Mouse (Mus musculus) CH12.LX (cell line): ENCODE results near the gene Kit. TPM values are rescaled to one million over a fixed set of nuclear protein-coding genes. Genes with fewer than 3 reads are reported as not detected.

Experiments
- DNase-seq: peaks from one replicate; pipeline ENCODE4 v3.0.0-alpha.2; 2013; ENCODE audit errors: extremely low read depth
- H3K27ac ChIP-seq: 2 replicates; pipeline ENCODE4 v1.5.1; 2012; ENCODE audit warnings: low read depth, mild to moderate bottlenecking, control low read depth, moderate library complexity; ENCODE audit not compliant: insufficient read depth
- H3K27me3 ChIP-seq: replicated peaks from 2 replicates; pipeline ENCODE3; 2012; ENCODE audit warnings: inconsistent platforms
- H3K36me3 ChIP-seq, 2 experiments: replicated peaks in 1 of 2; 2 replicates each; pipeline versions ENCODE3 to v1.6.1; 2012; ENCODE audit warnings: inconsistent platforms in 1 of 2, low read length in 1 of 2, mild to moderate bottlenecking in 1 of 2, mixed read lengths in 1 of 2, moderate library complexity in 1 of 2; ENCODE audit not compliant: control insufficient read depth in 1 of 2, insufficient read depth in 1 of 2
- H3K4me1 ChIP-seq, 2 experiments: 2 replicates each; pipeline ENCODE4 v1.6.1; 2012; ENCODE audit warnings: inconsistent platforms in 1 of 2, moderate library complexity in 1 of 2; ENCODE audit not compliant: insufficient read depth in 2 of 2, control insufficient read depth in 1 of 2
- H3K4me2 ChIP-seq: 2 replicates; pipeline ENCODE4 v1.6.1; 2012; ENCODE audit warnings: low read depth, mild to moderate bottlenecking, control low read depth; ENCODE audit not compliant: poor library complexity, insufficient read depth, severe bottlenecking
- H3K4me3 ChIP-seq, 3 experiments: fragments of 150-350 bp in 1 of 3; sonication (generic) in 1 of 3; replicated peaks in 1 of 3; 2 replicates each; pipeline versions ENCODE3 to v1.5.1; 2011 to 2012; ENCODE audit warnings: low read depth in 2 of 3, low read length in 2 of 3, mild to moderate bottlenecking in 2 of 3, moderate library complexity in 2 of 3, control low read depth in 1 of 3, improper control_type of control experiment in 1 of 3, inconsistent platforms in 1 of 3, mixed read lengths in 1 of 3; ENCODE audit not compliant: poor library complexity in 1 of 3
- H3K79me2 ChIP-seq: replicated peaks from 2 replicates; pipeline ENCODE4 v1.6.1; 2012; ENCODE audit warnings: mild to moderate bottlenecking, moderate library complexity; ENCODE audit not compliant: control insufficient read depth, poor library complexity, insufficient read depth, severe bottlenecking; ENCODE audit errors: extremely low read depth
- H3K9ac ChIP-seq: 2 replicates; pipeline ENCODE4 v1.6.1; 2012; ENCODE audit warnings: low read depth, mild to moderate bottlenecking, control low read depth, moderate library complexity; ENCODE audit not compliant: insufficient read depth
- H3K9me3 ChIP-seq: replicated peaks from 2 replicates; pipeline ENCODE3; 2012; ENCODE audit warnings: low read length, inconsistent platforms, mixed read lengths
- BHLHE40 ChIP-seq: IDR thresholded peaks from 2 replicates; pipeline ENCODE4 v1.6.1; 2011; ENCODE audit warnings: mild to moderate bottlenecking, low read depth, low read length, improper control_type of control experiment
- CHD2 ChIP-seq: IDR thresholded peaks from 2 replicates; pipeline ENCODE4 v1.6.1; 2011; ENCODE audit warnings: low read length, improper control_type of control experiment
- ETS1 ChIP-seq: conservative IDR thresholded peaks from 2 replicates; pipeline ENCODE4 v1.6.1; 2012; ENCODE audit warnings: low read depth, mild to moderate bottlenecking, inconsistent platforms, low read length, improper control_type of control experiment, moderate library complexity
- GABPA ChIP-seq: IDR thresholded peaks from 2 replicates; pipeline ENCODE4 v1.6.1; 2012; ENCODE audit warnings: low read depth, low read length, improper control_type of control experiment, inconsistent platforms; ENCODE audit not compliant: insufficient replicate concordance
- JUN ChIP-seq: IDR thresholded peaks from 2 replicates; pipeline ENCODE4 v1.6.1; 2011; ENCODE audit warnings: low read depth, mild to moderate bottlenecking, low read length, improper control_type of control experiment, moderate library complexity; ENCODE audit not compliant: insufficient read depth
- JUND ChIP-seq: conservative IDR thresholded peaks from 2 replicates; pipeline ENCODE4 v1.6.1; 2011; ENCODE audit warnings: low read depth, low read length, improper control_type of control experiment
- KAT2A ChIP-seq: IDR thresholded peaks from 2 replicates; pipeline ENCODE4 v1.6.1; 2012; ENCODE audit warnings: low read length, improper control_type of control experiment, inconsistent platforms; ENCODE audit not compliant: insufficient replicate concordance
- MEF2A ChIP-seq: IDR thresholded peaks from 2 replicates; pipeline ENCODE4 v1.6.1; 2014; ENCODE audit warnings: low read depth, mild to moderate bottlenecking, inconsistent platforms, low read length, improper control_type of control experiment, borderline replicate concordance
- MXI1 ChIP-seq: IDR thresholded peaks from 2 replicates; pipeline ENCODE4 v1.6.1; 2011; ENCODE audit warnings: mild to moderate bottlenecking, low read depth, low read length, improper control_type of control experiment
- MYC ChIP-seq: IDR thresholded peaks from 2 replicates; pipeline ENCODE4 v1.6.1; 2011; ENCODE audit warnings: low read depth, mild to moderate bottlenecking, improper control_type of control experiment, low read length
- NELFE ChIP-seq: IDR thresholded peaks from 2 replicates; pipeline ENCODE4 v1.6.1; 2011; ENCODE audit warnings: low read depth, low read length, improper control_type of control experiment
- NRF1 ChIP-seq: IDR thresholded peaks from 2 replicates; pipeline ENCODE4 v1.6.1; 2014; ENCODE audit warnings: low read depth, mild to moderate bottlenecking, inconsistent platforms, low read length, improper control_type of control experiment, moderate library complexity
- PAX5 ChIP-seq: IDR thresholded peaks from 2 replicates; pipeline ENCODE4 v1.6.1; 2012; ENCODE audit warnings: low read length, inconsistent platforms, mixed read lengths
- POLR2AphosphoS2 ChIP-seq: IDR thresholded peaks from 2 replicates; pipeline ENCODE4 v1.6.1; 2011; ENCODE audit warnings: low read depth, low read length, improper control_type of control experiment
- SMC3 ChIP-seq: IDR thresholded peaks from 2 replicates; pipeline ENCODE4 v1.6.1; 2011; ENCODE audit warnings: low read depth, low read length, improper control_type of control experiment
- TBP ChIP-seq: conservative IDR thresholded peaks from 2 replicates; pipeline ENCODE4 v1.6.1; 2011; ENCODE audit warnings: low read depth, low read length, improper control_type of control experiment
- TCF12 ChIP-seq: IDR thresholded peaks from 2 replicates; pipeline ENCODE4 v1.6.1; 2014; ENCODE audit warnings: low read depth, mild to moderate bottlenecking, inconsistent platforms, low read length, improper control_type of control experiment
- UBTF ChIP-seq: IDR thresholded peaks from 2 replicates; pipeline ENCODE4 v1.6.1; 2012; ENCODE audit warnings: low read depth, mild to moderate bottlenecking, inconsistent platforms, low read length, improper control_type of control experiment, moderate library complexity
- ZC3H11A ChIP-seq: IDR thresholded peaks from 2 replicates; pipeline ENCODE4 v1.6.1; 2012; ENCODE audit warnings: low read depth, mild to moderate bottlenecking, inconsistent platforms, low read length, improper control_type of control experiment
- ZKSCAN1 ChIP-seq: IDR thresholded peaks from 2 replicates; pipeline ENCODE4 v1.6.1; 2012; ENCODE audit warnings: low read depth, inconsistent platforms, low read length, improper control_type of control experiment, borderline replicate concordance
- ZMIZ1 ChIP-seq: IDR thresholded peaks from 2 replicates; pipeline ENCODE4 v1.6.1; 2012; ENCODE audit warnings: low read depth, mild to moderate bottlenecking, inconsistent platforms, low read length, improper control_type of control experiment
- ZNF384 ChIP-seq: IDR thresholded peaks from 2 replicates; pipeline ENCODE4 v1.6.1; 2012; ENCODE audit warnings: low read depth, low read length, improper control_type of control experiment, inconsistent platforms
- dilution Hi-C: fragments of 300-500 bp; cut with MboI; formaldehyde crosslinking; loops from 2 replicates; pipeline ENCODE4 v1.14.3; 2020; ENCODE audit warnings: low sequenced_read_pairs; ENCODE audit not compliant: extremely low pct_unique_long_range_greater_than_20kb, extremely low pct_ligation_motif_present
- in situ Hi-C: fragments of 300-500 bp; cut with MboI; formaldehyde crosslinking; loops from 3 replicates; pipeline ENCODE4 v1.14.3; 2019; ENCODE audit warnings: low sequenced_read_pairs, low pct_ligation_motif_present, low pct_unique_long_range_greater_than_20kb, mixed read lengths
- polyA plus RNA-seq: library from polyadenylated mRNA; unstranded; fragments of >175 nt; gene quantifications from 2 replicates; pipeline ENCODE4 v1.2.1, GENCODE M21; 2012; ENCODE audit warnings: low read depth; ENCODE audit not compliant: insufficient read length
- total RNA-seq, 2 experiments: library from RNA; depleted of rRNA; stranded (reverse); fragments of 300-350 nt in 1 of 2; fragments of >200 nt in 1 of 2; gene quantifications; 2 replicates each; pipeline ENCODE4 v1.2.3; 2012 to 2014

The Kit gene
- total and polyA plus RNA-seq, 3 experiments, result 0.13 to 0.64 TPM; not detected in 1

DNA sequence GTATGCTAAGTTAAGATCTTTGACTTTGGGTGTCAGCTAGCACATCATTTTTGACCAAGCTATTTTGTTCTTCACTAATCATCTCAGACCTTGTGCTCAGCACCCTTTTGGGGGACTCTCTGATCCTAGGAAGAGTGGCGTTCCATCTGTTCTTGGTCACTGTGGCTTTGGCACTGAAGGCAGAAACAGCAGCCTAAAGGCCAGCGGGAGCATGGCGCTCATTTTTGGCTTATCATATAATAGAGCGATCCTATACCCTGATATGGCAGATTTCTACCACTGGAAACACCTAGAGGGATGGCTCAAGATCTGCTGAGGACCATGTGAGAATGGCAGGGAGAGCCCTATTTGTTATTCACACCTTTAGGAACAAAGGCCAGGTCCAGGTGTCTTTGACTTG is 38.2 kb downstream of the Kit start:
- dilution Hi-C loops, result no loop called here
- Histone ChIP-seq H3K4me3 (no peak overlapping the region), H3K9ac (no peak overlapping the region), H3K4me2 (no peak overlapping the region)
- no peak for DNase-seq
- TF ChIP-seq ZMIZ1 (no peak), TCF12 (no peak), ZC3H11A (no peak), NELFE (no peak), ZNF384 (no peak), TBP (no peak), ZKSCAN1 (no peak)
- TF ChIP-seq, all 38 proteins: peak for 0
- peaks cover 11% of the 10 kb centered on the region for H3K9me3 ChIP-seq
- no peaks in the 10 kb centered on the region for H3K4me1 ChIP-seq
- in situ Hi-C loops, result no loop called here
- no peaks in the 10 kb centered on the region for H3K27me3 ChIP-seq
- no peak overlapping the region for H3K27ac ChIP-seq
- H3K79me2 ChIP-seq, result no peaks in the 10 kb centered on the region
- H3K36me3 ChIP-seq, result no peaks in the 10 kb centered on the region

- H3K27ac ChIP-seq, result no peak overlapping the region
- peaks cover 6% of the 10 kb centered on the region for H3K9me3 ChIP-seq
- in situ Hi-C loops, result no loop called here
- H3K4me3 ChIP-seq, result no peak overlapping the region
- no peaks in the 10 kb centered on the region for H3K36me3 ChIP-seq
- H3K27me3 ChIP-seq, result no peaks in the 10 kb centered on the region
- dilution Hi-C loops, result no loop called here
- DNase-seq, result no peak
- TF ChIP-seq TBP (no peak), UBTF (no peak), MXI1 (no peak), KAT2A (no peak), NRF1 (no peak), BHLHE40 (no peak), MEF2A (no peak), ETS1 (no peak), JUND (no peak), ZKSCAN1 (no peak), CHD2 (no peak), POLR2AphosphoS2 (no peak), PAX5 (no peak), SMC3 (no peak), JUN (no peak), TCF12 (no peak), MYC (no peak), GABPA (no peak), ZNF384 (no peak)
- no peaks in the 10 kb centered on the region for H3K79me2 ChIP-seq
- no peaks in the 10 kb centered on the region for H3K4me1 ChIP-seq
- no peak overlapping the region for H3K4me2 ChIP-seq
- no peak overlapping the region for H3K9ac ChIP-seq
Observed at GRCm38 (mm10) chr5:75615000-75615571, 40.4 kb downstream of the Kit start.
